Comparison of ENCODE assay signal across 8 mouse cellular contexts in the genomic region with DNA sequence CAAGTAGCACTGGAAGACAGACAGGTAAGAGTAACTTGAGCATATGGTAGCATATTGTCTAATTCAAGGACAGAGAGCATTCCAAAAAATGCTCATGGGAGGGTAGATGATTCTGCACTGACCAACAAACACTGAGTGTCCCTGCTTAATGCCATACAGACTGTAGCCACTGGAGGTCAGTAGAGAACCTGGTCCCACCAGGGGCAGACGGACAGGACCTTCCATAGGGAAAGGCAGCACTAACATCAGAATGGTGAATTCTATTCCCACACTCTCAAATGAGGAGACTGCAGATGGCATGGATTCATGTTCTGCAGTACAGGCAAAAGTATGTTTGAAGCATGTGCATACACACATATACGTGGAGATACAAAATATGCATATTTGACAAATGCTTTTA. TPM values are rescaled to one million over a fixed set of nuclear protein-coding genes. Genes with fewer than 3 reads are reported as not detected.
DNase-seq lines count a peak whose midpoint lies in the region; ATAC-seq and TF ChIP-seq lines count a peak whose summit lies in the region.

No protein-coding gene starts in this region.

- WGBS in heart, embryonic 15.5 days = 30% methylated on average over 2 of the region's 2 CpGs
- 25% methylated on average over 2 of the region's 2 CpGs for WGBS in lung, adult 2 months

- H3K27me3 ChIP-seq in heart, embryonic 15.5 days = no peaks in the 10 kb centered on the region

- peak; percentile 58 for DNase-seq in adrenal gland, adult 8-10 months
- peak; percentile 30 for DNase-seq in embryo, embryonic 11.5 days (ENCODE audit: low read depth, low spot score)
- peak; percentile 70 to 75 for DNase-seq in kidney, postnatal 4 days
- peak; percentile 66 for DNase-seq in lung, adult 2 months
- peak; percentile 23 for DNase-seq in ovary, postnatal 10 days (ENCODE audit: low spot score)
- DNase-seq in thymus, postnatal 14 days = peak; percentile 29

- H3K27ac ChIP-seq in heart, embryonic 15.5 days = no peak overlapping the region

- peak; percentile 63 for ATAC-seq in CD4-positive, CD25-positive, alpha-beta regulatory T cell, adult 4 months
- ATAC-seq in heart, embryonic 15.5 days (replicated peaks; ENCODE audit: insufficient number of reproducible peaks, insufficient read depth, low FRiP score, low read depth) = 0 out of 2 replicates have a peak, but pooled peaks have one; percentile 39

- no peaks in the 10 kb centered on the region for H3K4me1 ChIP-seq in heart, embryonic 15.5 days (replicated peaks)
- H3K4me1 ChIP-seq in lung, adult 2 months (ENCODE audit: control insufficient read depth, insufficient read depth, low read length) = peaks cover 6% of the 10 kb centered on the region

- H3K4me3 ChIP-seq in heart, embryonic 15.5 days = no peak overlapping the region
- H3K4me3 ChIP-seq in lung, adult 2 months (replicated peaks; ENCODE audit: extremely low read depth, low read depth, low read length) = no peak overlapping the region

- no peak for TF ChIP-seq POLR2A in lung, adult 2 months (IDR thresholded peaks at IDR 0.05; ENCODE audit: borderline replicate concordance, extremely low read depth, low read depth, low read length)

- TF ChIP-seq CTCF in lung, adult 2 months (IDR thresholded peaks at IDR 0.05; ENCODE audit: insufficient read depth, low read length) = peak; percentile 97

- no peaks in the 10 kb centered on the region for H3K9me3 ChIP-seq in heart, embryonic 15.5 days (replicated peaks)

- no peak overlapping the region for H3K4me2 ChIP-seq in heart, embryonic 15.5 days

- no peak overlapping the region for H3K9ac ChIP-seq in heart, embryonic 15.5 days

- no peaks in the 10 kb centered on the region for H3K36me3 ChIP-seq in heart, embryonic 15.5 days

RNA-seq across cellular contexts. Expression of a gene that starts 54.2 kb away (rescaled TPM):
- polyA plus RNA-seq in CD4-positive, CD25-positive, alpha-beta regulatory T cell, adult 4 months (2017; shearing (Covaris generic)) = 10 to 100 TPM; 45.4 to 68.3 TPM
- total RNA-seq in adrenal gland, adult 8-10 months (2022) = 10 to 100 TPM; 56.2 to 74.6 (median 68.8) TPM
- polyA plus RNA-seq in heart, embryonic 15.5 days (2015; fragmentation: Nextera tagmentation; extraction: Ambion mirVana) = 54.9 and 55.7 TPM in 2 replicates
- 8.6 and 11.9 TPM in 2 replicates for polyA plus RNA-seq in lung, adult 2 months (2012; rRNA removed)

RNA-seq across cellular contexts. Expression of a gene that starts 54.4 kb away (rescaled TPM):
- polyA plus RNA-seq in CD4-positive, CD25-positive, alpha-beta regulatory T cell, adult 4 months (2017; shearing (Covaris generic)) = 10 to 100 TPM in 1 of 2 experiments, 1 to 10 TPM in 1; 8.6 to 11.4 TPM
- total RNA-seq in adrenal gland, adult 8-10 months (2022) = 10 to 100 TPM; 12.3 to 22.6 (median 17.1) TPM
- 4.8 and 5.7 TPM in 2 replicates for polyA plus RNA-seq in heart, embryonic 15.5 days (2015; fragmentation: Nextera tagmentation; extraction: Ambion mirVana)
- polyA plus RNA-seq in lung, adult 2 months (2012; rRNA removed) = 3.7 and 4.7 TPM in 2 replicates
